Mouse (Mus musculus) liver, embryonic 14.5 days (tissue): ENCODE measurements around the gene Eid3. TPM values are rescaled to one million over a fixed set of nuclear protein-coding genes. Genes with fewer than 3 reads are reported as not detected.

ENCODE experiments used
- ATAC-seq: fragments of 200-750 bp; cut with Nextera tagmentation; 2 replicates; pipeline ENCODE4 v1.8.0; 2017; ENCODE audit warnings: moderate number of reproducible peaks, mild to moderate bottlenecking, moderate library complexity; ENCODE audit not compliant: insufficient read depth
- DNase-seq, 3 experiments: peaks; one replicate each; pipeline ENCODE4 v3.0.0-alpha.2; 2012 to 2013; ENCODE audit warnings: low read depth in 3 of 3, low spot score in 3 of 3
- H3K27ac ChIP-seq: fragments of 300-500 bp; sonication (generic); 2 replicates; pipeline ENCODE4 v1.5.1; 2014; ENCODE audit warnings: moderate library complexity, mild to moderate bottlenecking, control low read depth, inconsistent platforms
- H3K27me3 ChIP-seq: fragments of 300-500 bp; sonication (generic); 2 replicates; pipeline ENCODE4 v1.6.1; 2014; ENCODE audit warnings: mild to moderate bottlenecking, low read length, moderate library complexity; ENCODE audit not compliant: control insufficient read depth, insufficient read depth
- H3K36me3 ChIP-seq: fragments of 300-500 bp; sonication (generic); replicated peaks from 2 replicates; pipeline ENCODE4 v1.6.1; 2014; ENCODE audit warnings: low read depth; ENCODE audit not compliant: control insufficient read depth, insufficient read depth
- H3K4me1 ChIP-seq, 2 experiments: fragments of 200-500 bp in 1 of 2; fragments of 300-500 bp in 1 of 2; sonication (generic) in 1 of 2; replicated peaks; 2 replicates each; pipeline ENCODE4 v1.6.1; 2012 to 2014; ENCODE audit warnings: antibody characterized with exemption in 1 of 2, inconsistent platforms in 1 of 2, low read length in 1 of 2; ENCODE audit not compliant: control insufficient read depth in 2 of 2, insufficient read depth in 2 of 2
- H3K4me2 ChIP-seq: fragments of 300-500 bp; sonication (generic); 2 replicates; pipeline ENCODE4 v1.6.1; 2014; ENCODE audit warnings: low read depth, mild to moderate bottlenecking, control low read depth, moderate library complexity
- H3K4me3 ChIP-seq, 2 experiments: fragments of 200-500 bp in 1 of 2; fragments of 300-500 bp in 1 of 2; sonication (generic) in 1 of 2; 2 replicates each; pipeline ENCODE4 v1.5.1; 2012 to 2014; ENCODE audit warnings: low read depth in 2 of 2, low read length in 2 of 2, mild to moderate bottlenecking in 2 of 2, control low read depth in 1 of 2, inconsistent platforms in 1 of 2, moderate library complexity in 1 of 2; ENCODE audit not compliant: insufficient read depth in 1 of 2
- H3K9ac ChIP-seq: fragments of 300-500 bp; sonication (generic); replicated peaks from 2 replicates; pipeline ENCODE4 v1.6.1; 2014; ENCODE audit warnings: mild to moderate bottlenecking, control low read depth, moderate library complexity
- H3K9me3 ChIP-seq: fragments of 300-500 bp; sonication (generic); 2 replicates; pipeline ENCODE4 v1.6.1; 2016; ENCODE audit warnings: low read length, mixed read lengths; ENCODE audit not compliant: control insufficient read depth
- CTCF ChIP-seq: IDR thresholded peaks from 2 replicates; pipeline ENCODE4 v1.5.1; 2016; ENCODE audit warnings: antibody characterized with exemption, low read depth, control low read depth
- EP300 ChIP-seq: IDR thresholded peaks from 2 replicates; pipeline ENCODE4 v1.6.1; 2016; ENCODE audit warnings: antibody characterized with exemption, low read depth
- WGBS: fragments of 180-500 bp; shearing (Covaris S2); extraction: QIAGEN DNeasy Blood & Tissue Kit; methylation state at CpG from one replicate; pipeline ENCODE4 v1.1.7; 2014; ENCODE audit not compliant: insufficient replicate concordance; 5-methylcytosine and 5-hydroxymethylcytosine counted together
- polyA plus RNA-seq, 2 experiments: library from polyadenylated mRNA; depleted of rRNA in 1 of 2; stranded (reverse) in 1 of 2; unstranded in 1 of 2; fragments of >200 nt; fragmentation: Nextera tagmentation in 1 of 2; extraction: Ambion mirVana in 1 of 2; gene quantifications; 2 replicates each; pipeline versions ENCODE4 v1.2.1 to v1.2.3; 2012 to 2014

Gene Eid3
- polyA plus RNA-seq, 2 experiments = 0.33 TPM; not detected in 1

DNA sequence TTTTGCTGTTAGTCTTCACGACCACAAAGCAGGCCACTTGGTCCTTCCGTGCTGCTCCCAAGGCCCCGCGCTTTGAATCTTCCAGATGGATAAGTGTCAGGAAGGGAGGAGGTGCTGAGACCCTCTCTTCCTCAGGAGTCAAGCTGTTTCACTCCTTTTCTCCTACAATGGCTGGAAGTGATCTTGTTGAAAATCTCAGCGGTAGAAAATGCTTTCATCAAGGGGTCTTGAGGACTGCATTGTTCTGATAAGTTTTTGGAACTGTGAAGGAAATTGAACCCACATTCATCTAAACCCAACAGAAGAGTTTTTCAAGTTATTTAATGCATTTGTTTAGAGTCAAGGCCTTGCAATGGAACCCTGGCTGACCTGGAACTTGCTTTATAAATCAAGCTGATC is 42.6 kb upstream of the Eid3 start:
- Histone ChIP-seq H3K4me2 (no peak overlapping the region), H3K4me1 (no peaks in the 10 kb centered on the region), H3K36me3 (no peaks in the 10 kb centered on the region), H3K9me3 (no peaks in the 10 kb centered on the region), H3K9ac (no peak overlapping the region), H3K4me3 (no peak overlapping the region), H3K27me3 (no peaks in the 10 kb centered on the region), H3K27ac (no peak overlapping the region)
- TF ChIP-seq CTCF = no peak
- no peak for TF ChIP-seq EP300
- ATAC-seq (no peak), DNase-seq (no peak)
- 63% methylated on average over 5 of the region's 5 CpGs for WGBS

- Histone ChIP-seq H3K4me3 (no peak overlapping the region), H3K36me3 (no peaks in the 10 kb centered on the region), H3K4me1 (no peaks in the 10 kb centered on the region), H3K27me3 (no peaks in the 10 kb centered on the region), H3K4me2 (no peak overlapping the region), H3K9me3 (no peaks in the 10 kb centered on the region), H3K9ac (no peak overlapping the region), H3K27ac (no peak overlapping the region)
- 56% methylated on average over 10 of the region's 10 CpGs for WGBS
- TF ChIP-seq EP300 = no peak
- TF ChIP-seq CTCF = no peak
- ATAC-seq = no peak
- DNase-seq = no peak
These were observed 41.9 kb upstream of the Eid3 start for GRCm38 (mm10) chr10:82824541-82824940.

GRCm38 (mm10) chr10:82826516-82826915 is 39.9 kb upstream of the Eid3 start:
- H3K9ac ChIP-seq = no peak overlapping the region
- TF ChIP-seq EP300 = no peak
- no peak for TF ChIP-seq CTCF
- no peaks in the 10 kb centered on the region for H3K36me3 ChIP-seq
- H3K9me3 ChIP-seq = no peaks in the 10 kb centered on the region
- no peak overlapping the region for H3K4me2 ChIP-seq
- no peak for DNase-seq
- H3K27me3 ChIP-seq = no peaks in the 10 kb centered on the region
- no peaks in the 10 kb centered on the region for H3K4me1 ChIP-seq
- WGBS = 41% methylated on average over 6 of the region's 6 CpGs
- no peak for ATAC-seq
- H3K27ac ChIP-seq = no peak overlapping the region
- no peak overlapping the region for H3K4me3 ChIP-seq

- Histone ChIP-seq H3K9ac (no peak within 1 kb of the TSS), H3K27ac (no peak within 1 kb of the TSS), H3K4me2 (no peak within 1 kb of the TSS), H3K36me3 (no peaks in the 10 kb centered on the region), H3K27me3 (no peaks in the 10 kb centered on the region), H3K4me1 (no peaks in the 10 kb centered on the region), H3K9me3 (no peaks in the 10 kb centered on the region), H3K4me3 (no peak within 1 kb of the TSS)
- DNase-seq = no peak
- TF ChIP-seq EP300 (no peak), CTCF (no peak)
- whole genome bisulfite sequencing = 66% methylated on average over 9 of the region's 9 CpGs
- ATAC-seq = no peak
These were observed 32.5 kb upstream of the Eid3 start, which contains the start of gene Txnrd1 for GRCm38 (mm10) chr10:82833926-82834325. Txnrd1 (plus strand) TSS chr10:82833951.

DNA sequence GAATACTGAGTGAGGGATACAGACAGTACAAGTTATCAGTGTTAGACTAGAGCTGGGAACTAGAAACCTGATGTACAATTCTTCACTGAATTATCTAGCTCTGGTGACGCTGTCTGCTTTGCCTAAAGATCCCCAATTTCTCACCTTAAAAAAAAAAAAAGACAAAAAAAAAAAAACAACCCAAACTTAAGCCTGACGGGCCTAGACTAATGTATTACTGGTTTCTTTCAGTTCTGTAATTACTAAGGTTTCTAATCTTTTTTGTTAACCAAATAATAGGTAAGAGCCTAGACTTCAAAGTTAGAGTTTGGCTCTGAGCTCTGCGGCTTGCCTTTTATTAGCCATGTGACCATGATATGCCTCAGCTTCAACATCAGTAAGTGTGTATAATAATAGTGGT is 30.5 kb upstream of the Eid3 start:
- WGBS = 62% methylated on average over 3 of the region's 3 CpGs
- no peak overlapping the region for H3K27ac ChIP-seq
- no peak overlapping the region for H3K4me3 ChIP-seq
- H3K9ac ChIP-seq = no peak overlapping the region
- no peaks in the 10 kb centered on the region for H3K36me3 ChIP-seq
- DNase-seq (no peak), ATAC-seq (no peak)
- H3K27me3 ChIP-seq = no peaks in the 10 kb centered on the region
- TF ChIP-seq EP300 = no peak
- no peak for TF ChIP-seq CTCF
- H3K4me2 ChIP-seq = no peak overlapping the region
- H3K9me3 ChIP-seq = no peaks in the 10 kb centered on the region
- peaks cover 0 to 3% of the 10 kb centered on the region in 2 experiments; a peak in 1 of 4 replicates for H3K4me1 ChIP-seq
